Mouse (Mus musculus): Measurements from ENCODE around the gene Myo1c. TPM values are rescaled to one million over a fixed set of nuclear protein-coding genes. Genes with fewer than 3 reads are reported as not detected.

Gene Myo1c
- total RNA-seq, 2 experiments from 2014 or later, result 4.2 to 6.0 TPM

GRCm38 (mm10) chr11:75660941-75661800, 10.9 kb downstream of the Myo1c start:
- ATAC-seq (replicated peaks; ENCODE audit: low FRiP score, poor library complexity, severe bottlenecking), result no peak

- ATAC-seq (replicated peaks; ENCODE audit: low FRiP score, poor library complexity, severe bottlenecking), result no peak
Observed at GRCm38 (mm10) chr11:75662131-75662530, 11.8 kb downstream of the Myo1c start.

GRCm38 (mm10) chr11:75666296-75666695, 16.0 kb downstream of the Myo1c start:
- ATAC-seq (replicated peaks; ENCODE audit: low FRiP score, poor library complexity, severe bottlenecking), result no peak

- ATAC-seq (replicated peaks; ENCODE audit: low FRiP score, poor library complexity, severe bottlenecking), result no peak
Observed at GRCm38 (mm10) chr11:75668621-75669020, 18.3 kb downstream of the Myo1c start.

DNA sequence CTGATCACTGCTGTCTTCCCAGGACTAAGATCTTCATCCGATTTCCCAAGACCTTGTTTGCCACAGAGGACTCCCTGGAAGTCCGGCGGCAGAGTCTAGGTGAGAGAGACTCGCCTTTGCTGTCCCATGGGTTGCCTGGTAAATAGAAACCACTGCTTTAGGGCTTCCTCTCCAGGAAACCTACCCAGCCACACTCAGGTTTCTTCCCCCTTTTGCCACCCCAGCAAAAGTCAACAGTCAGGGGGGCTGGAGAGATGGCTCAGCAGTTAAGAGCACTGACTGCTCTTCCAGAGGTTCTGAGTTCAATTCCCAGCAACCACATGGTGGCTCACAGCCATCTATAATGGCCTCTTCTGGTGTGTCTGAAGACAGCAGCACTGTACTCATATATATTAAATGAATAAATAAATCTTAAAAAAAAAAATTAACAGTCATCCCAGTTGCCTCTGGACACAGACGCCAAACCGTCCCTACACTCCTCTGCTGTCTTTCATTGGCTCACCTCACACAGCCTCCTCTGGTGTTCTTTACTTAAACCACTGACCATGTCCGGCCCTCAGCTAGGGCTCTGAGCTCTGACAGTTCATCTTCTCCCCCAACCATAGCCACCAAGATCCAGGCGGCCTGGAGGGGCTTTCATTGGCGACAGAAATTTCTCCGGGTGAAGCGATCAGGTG, 19.0 kb downstream of the Myo1c start:
- no peak for ATAC-seq (replicated peaks; ENCODE audit: low FRiP score, poor library complexity, severe bottlenecking)

GRCm38 (mm10) chr11:75669853-75670200, 19.5 kb downstream of the Myo1c start:
- no peak for ATAC-seq (replicated peaks; ENCODE audit: low FRiP score, poor library complexity, severe bottlenecking)

DNA sequence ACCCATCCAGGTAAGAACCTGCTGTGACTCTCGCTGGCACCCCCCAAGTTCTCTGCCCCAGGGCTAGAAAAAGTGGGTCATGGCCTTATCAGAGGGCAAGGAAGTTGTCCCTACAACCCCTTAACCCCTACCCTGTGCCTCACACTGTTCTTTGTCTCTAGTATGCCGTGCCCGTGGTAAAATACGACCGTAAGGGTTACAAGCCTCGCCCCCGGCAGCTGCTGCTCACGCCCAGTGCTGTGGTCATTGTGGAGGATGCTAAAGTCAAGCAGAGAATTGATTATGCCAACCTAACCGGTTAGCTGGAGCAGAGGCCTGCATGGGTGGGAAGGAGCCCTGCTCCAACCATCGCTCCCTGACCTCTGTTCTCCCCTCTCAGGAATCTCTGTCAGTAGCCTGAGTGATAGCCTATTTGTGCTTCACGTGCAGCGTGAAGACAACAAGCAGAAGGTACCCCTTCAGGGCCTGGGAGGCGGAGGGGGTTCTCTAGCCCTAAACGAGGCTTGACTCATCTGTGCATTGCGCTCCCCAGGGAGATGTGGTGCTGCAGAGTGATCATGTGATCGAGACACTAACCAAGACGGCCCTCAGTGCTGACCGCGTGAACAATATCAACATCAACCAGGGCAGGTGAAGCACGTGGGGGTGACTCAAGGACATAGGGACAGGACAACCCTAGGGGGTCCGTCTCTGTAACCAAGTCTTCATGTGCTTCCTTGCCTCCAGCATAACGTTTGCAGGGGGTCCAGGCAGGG, 21.3 kb downstream of the Myo1c start:
- ATAC-seq (replicated peaks; ENCODE audit: low FRiP score, poor library complexity, severe bottlenecking), result no peak

- ATAC-seq (replicated peaks; ENCODE audit: low FRiP score, poor library complexity, severe bottlenecking), result no peak
Observed at GRCm38 (mm10) chr11:75673411-75673810, 23.1 kb downstream of the Myo1c start.

DNA sequence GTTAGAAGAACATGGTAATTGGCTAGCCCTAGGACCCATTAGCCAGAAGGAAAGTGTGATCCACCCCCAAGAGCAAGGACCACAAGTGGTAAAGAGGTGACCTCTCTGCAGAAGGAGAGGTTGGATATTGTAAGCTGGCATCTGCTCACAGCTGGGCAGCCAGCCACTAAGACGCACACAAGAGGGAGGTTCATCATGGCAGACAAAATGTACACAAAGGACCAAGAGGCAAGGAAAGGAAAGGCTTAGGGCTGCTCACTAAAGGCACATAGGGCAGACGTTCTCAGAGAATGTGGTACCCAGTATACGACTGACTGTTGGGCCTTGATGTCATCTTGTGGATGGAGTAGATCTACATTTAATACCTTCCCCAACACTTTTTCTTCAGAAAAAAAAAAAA, 24.6 kb downstream of the Myo1c start:
- ATAC-seq (replicated peaks; ENCODE audit: low FRiP score, poor library complexity, severe bottlenecking), result no peak

DNA sequence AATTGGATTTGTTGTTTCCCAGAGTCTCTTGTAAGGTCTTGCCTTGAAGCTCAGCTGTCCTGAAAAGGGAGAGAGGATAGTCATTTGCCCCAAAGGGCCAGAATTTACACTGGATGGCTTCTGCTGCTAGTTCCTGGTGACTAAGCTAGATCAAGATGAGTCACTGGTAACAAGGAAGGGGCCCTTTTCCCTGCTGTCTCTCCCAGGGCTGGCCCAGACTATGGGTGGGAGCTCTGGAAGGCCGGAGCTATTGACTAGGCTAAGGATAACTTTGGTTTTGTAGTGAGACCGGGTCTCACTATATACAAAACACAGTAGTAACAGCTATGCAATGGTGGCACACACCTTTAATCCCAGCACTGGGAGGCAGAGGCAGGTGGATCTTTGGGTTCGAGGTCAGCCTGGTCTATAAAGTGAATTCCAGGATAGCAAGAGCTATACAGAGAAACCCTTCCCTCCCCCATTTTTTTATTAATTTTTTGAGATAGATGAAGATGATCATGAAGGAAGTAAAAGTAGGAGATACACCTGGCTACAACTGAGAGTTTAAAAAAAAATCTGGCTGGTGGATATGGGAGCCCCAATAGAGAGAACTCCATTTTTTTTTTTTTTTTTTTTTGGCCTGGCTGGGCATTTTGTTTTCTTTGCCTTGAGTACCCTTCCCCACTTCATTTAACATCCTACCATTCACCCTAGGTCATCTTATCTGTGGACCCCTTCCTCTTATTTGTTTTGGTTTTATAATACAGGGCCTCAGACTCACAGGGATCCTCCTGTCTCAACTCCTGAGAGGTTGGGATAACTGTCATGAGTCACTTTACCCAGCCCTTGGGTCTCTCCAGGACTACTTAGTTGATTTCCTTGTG, 27.8 kb downstream of the Myo1c start:
- ATAC-seq (replicated peaks; ENCODE audit: low FRiP score, poor library complexity, severe bottlenecking), result no peak

GRCm38 (mm10) chr11:75678747-75679438, 28.6 kb downstream of the Myo1c start, which contains the start of gene Crk:
Gene Crk, plus strand, starts transcription at chr11:75679259.
- ATAC-seq (replicated peaks; ENCODE audit: low FRiP score, poor library complexity, severe bottlenecking), result peak; percentile 96

GRCm38 (mm10) chr11:75679439-75680171, 29.3 kb downstream of the Myo1c start:
- peak; percentile 68 for ATAC-seq (replicated peaks; ENCODE audit: low FRiP score, poor library complexity, severe bottlenecking)

DNA sequence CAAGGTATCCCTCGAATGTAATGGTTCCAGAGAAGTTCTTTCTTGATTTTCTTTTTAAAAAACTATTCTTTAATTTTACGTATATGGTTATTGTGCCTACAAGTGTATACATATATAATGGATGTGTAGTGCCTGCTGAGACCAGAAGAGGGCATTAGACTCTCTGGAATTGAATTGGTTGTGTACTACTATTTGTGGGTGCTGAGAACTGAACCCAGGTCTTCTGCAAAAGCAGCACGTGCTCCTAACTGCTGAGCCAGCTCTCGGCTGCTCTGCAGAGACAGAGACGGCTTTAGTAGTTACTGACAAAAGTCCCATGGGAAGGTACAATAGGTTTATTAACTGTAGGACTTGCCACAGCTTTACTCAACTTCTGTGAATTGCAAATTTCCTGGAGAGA, 34.2 kb downstream of the Myo1c start:
- ATAC-seq (replicated peaks; ENCODE audit: low FRiP score, poor library complexity, severe bottlenecking), result no peak

DNA sequence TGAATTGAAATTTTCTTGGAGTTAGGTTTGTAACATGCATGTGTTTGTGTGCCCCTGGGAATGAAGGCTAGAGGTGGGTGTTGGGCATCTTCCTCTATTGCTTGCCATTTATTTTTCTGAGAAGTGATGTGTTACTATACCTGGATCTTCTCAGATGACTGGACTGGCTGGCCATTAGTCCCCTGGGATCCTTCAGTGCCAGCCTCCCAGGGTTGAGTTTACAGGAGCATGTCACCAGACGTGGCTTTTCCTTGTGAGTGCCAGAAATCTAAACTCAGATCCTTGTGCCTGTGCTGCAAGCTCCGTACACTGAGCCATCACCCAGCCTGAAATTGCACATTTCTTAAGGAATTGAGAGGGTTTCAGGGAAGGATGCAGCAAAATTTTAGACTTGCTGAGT, 34.7 kb downstream of the Myo1c start:
- ATAC-seq (replicated peaks; ENCODE audit: low FRiP score, poor library complexity, severe bottlenecking), result no peak

GRCm38 (mm10) chr11:75687343-75687993, 37.2 kb downstream of the Myo1c start:
- no peak for ATAC-seq (replicated peaks; ENCODE audit: low FRiP score, poor library complexity, severe bottlenecking)

- no peak for ATAC-seq (replicated peaks; ENCODE audit: low FRiP score, poor library complexity, severe bottlenecking)
Observed at GRCm38 (mm10) chr11:75688132-75688531, 37.8 kb downstream of the Myo1c start.

DNA sequence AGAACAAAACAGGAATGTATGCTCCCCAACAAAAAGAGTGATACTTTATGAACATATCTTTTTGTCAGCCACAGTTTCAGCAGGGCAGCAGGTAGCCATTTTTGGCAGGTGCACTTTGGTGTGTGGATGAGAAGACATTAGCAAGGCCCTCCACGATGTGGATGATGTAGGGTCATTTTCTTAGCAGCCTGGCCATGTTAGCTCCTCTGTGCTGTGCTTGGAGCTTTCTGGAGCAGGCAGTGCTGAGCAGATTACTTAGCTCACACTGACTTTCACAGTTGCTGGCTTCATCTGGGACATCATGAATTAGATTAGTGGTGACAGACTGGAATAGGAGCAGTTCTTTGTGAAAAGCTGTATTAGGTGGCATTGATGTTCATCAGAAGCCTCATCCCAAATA, 39.7 kb downstream of the Myo1c start:
- ATAC-seq (replicated peaks; ENCODE audit: low FRiP score, poor library complexity, severe bottlenecking), result no peak

GRCm38 (mm10) chr11:75691047-75691446, 40.7 kb downstream of the Myo1c start:
- no peak for ATAC-seq (replicated peaks; ENCODE audit: low FRiP score, poor library complexity, severe bottlenecking)

Data from erythroblast, adult 5-6 weeks (primary cell).